Mouse (Mus musculus) ES-CJ7 (cell line): ENCODE results near the gene Amz1.

Experiments used
- DNase-seq: peaks from one replicate; pipeline ENCODE4 v3.0.0; 2011; ENCODE audit warnings: low read depth, low spot score

Amz1 gene

DNA sequence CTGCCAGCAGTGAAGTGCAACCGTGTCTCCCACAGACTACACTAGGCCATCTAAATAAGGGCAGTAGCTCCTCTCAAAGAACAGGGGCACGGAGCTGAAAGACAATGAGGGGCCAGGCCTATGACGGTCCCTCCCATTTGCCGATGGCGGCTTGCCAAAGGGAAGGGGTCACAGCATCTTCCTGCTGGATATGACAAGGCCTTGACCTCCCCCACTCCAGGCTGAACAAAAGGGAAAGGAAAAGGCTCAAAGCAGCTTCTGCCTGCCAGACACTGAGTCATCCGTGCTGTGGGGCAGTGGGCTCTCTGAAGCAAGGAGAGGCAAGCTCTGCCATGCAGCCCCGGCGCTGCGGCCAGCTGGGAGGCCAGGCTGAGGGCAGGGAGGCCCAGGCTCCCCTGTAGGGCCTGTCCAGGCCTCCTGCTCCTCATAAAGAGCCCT is 43.8 kb downstream of the Amz1 start:
- DNase-seq, result peak; percentile 68

DNA sequence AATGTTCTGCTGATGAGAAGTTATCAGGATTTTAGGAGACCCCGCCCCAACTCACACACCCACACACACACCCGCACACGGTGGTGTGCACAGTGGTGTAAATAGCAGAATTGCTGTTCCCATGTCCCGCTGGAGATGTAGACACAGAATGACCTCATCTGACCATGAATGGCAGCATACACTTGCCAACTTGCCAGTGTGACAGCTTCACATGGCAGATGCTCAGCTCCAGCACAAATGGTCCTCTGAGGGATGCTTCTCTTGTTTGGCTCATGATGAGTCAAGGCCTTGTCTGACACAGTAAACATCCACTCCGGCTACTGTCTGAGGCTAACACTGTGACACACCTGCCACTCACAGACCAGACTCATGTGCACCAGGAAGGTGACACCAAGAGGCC is 44.4 kb downstream of the Amz1 start:
- DNase-seq, result no peak

DNA sequence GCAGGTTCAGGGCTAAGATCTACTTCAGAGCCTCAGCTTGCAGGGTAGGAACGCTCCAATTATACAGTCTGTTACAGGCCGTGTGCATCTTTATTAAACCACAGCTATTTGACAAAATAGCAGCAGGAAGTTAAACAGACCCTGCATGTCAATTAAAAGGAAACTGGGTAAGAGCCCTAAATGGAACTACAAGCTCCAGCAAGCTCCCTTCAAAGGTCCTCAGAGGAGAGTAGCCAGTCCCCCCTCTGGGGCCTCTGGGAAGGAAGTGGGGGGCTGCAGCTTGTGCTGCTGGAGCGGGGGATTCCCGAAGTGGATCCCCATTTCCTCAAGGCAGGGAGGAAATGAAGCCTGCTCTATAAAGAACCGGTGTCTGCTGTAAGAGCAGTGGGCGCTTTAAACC is 47.7 kb downstream of the Amz1 start:
- no peak for DNase-seq

- no peak for DNase-seq
Measured at GRCm38 (mm10) chr5:140772158-140772557, 48.2 kb downstream of the Amz1 start.

- no peak for DNase-seq
Measured at GRCm38 (mm10) chr5:140775111-140775510, 51.2 kb downstream of the Amz1 start.

- DNase-seq, result no peak
Measured at GRCm38 (mm10) chr5:140776968-140777367, 53.0 kb downstream of the Amz1 start.

GRCm38 (mm10) chr5:140781122-140781521 is 57.2 kb downstream of the Amz1 start:
- no peak for DNase-seq

DNA sequence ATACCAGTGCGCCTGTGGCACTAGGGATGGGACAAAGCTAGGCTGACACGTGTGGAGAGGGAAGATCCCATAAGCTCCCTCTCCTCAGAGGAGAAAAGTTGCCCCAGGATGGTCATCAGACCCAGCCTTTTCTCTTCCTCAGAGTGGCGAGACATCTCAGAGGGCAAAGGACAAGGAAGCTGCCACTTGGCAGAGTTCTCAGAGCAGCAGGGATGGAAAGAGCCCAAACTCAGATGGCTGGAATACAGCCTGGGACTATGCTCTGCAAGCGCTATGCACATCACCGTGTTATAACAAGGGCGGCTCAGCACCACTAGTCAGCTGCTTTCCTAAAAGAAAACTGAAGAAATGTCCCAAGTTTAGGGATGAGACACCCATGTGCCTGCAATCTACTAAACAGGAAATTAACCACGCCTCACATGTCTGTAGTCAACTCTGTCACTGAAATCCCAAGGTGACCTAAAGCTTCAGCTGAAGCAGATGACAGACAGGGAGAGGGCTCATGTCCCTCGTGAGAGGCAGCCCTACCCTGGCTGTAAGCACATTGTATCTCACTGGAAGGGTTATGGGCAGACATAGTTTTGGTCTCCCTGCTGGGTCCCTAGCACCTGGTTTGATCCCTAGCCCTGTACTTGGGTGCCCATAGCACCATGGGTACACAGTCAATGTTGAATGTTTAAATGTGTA is 58.1 kb downstream of the Amz1 start:
- DNase-seq, result no peak

DNA sequence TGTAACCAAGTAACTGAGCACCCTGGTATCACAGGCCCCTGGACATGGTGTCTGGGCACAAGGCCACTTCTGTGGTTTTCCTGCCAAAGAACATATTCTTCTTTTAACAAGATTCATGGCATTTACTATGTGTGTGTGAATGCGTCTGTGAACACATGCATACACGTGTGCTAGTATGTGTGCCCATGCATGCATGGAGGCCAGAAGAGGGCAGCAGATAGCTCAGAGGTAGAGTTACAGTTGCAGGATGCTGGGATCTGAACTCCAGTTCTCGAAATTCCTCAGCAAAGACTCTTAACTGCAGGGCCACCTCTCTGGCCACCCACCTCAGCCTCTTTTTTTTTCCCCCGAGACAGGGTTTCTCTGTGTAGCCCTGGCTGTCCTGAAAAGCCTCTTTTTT is 59.6 kb downstream of the Amz1 start:
- DNase-seq, result no peak

DNA sequence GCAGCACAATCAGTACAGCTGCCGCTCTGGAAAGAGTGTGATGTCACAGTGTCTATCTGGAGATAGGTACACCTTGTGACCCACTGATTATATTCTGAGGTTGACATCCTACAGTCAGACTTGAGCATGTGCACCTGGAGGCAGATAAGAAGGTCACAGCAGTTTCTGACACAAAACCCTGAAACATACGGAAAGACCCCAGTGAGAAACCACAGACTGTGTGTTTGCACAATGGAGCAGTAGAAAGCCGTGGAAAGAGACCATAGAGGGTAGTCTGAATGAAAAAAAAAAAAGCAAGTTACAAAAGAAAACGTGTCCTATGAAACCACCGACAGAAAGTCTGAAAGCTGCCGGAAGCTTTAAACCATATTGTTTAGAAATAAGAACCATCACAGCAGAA is 60.4 kb downstream of the Amz1 start:
- DNase-seq, result no peak

DNA sequence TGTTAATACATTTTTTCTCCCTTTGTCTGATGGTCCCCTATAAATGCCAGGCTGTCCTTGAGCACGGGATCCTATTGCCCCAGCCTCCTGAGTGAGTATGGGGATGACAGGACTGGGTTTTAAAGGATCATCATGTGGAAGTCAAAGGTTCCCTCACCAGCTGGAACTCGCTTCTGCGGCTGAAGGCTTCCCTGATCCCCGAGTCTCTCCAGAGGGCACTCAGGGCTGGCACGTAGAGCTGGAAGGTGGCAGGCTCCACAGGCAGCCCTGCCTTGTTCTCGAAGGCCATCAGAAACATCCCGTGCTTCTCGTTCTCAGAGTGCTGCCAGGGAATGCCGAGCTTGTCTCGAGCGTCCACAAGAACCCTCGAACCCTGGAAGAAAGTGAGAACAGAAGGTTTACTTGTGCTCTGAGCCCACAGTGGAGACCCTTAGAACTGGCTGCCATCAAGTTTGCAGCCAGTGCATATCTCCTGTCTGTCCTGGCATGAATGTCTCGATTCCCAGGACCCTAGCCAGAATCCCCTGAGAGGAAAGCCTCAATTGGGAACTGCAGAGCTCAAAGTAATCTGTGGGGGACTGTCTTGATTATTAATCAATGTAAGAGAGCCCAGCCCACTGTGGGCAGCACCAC is 61.4 kb downstream of the Amz1 start:
- no peak for DNase-seq

DNA sequence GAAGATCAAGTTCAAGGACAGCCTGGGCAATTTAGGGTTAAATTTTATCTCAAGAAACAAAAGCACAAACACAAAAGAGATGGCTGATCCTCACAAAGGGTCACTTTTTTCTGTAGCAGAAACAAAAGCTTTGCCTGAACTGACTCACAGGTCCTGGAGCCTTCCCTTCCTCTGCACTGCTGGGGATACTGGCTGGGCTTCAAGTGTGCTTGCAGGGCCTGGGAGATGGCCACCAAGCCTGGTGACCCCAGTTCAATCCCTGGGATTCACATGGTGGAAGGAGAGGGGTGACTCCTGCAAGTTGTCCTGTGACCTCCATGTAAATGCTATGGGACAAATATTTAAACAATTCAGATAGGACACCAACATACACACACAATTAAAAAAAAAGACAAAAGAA is 65.6 kb downstream of the Amz1 start:
- DNase-seq, result no peak

DNA sequence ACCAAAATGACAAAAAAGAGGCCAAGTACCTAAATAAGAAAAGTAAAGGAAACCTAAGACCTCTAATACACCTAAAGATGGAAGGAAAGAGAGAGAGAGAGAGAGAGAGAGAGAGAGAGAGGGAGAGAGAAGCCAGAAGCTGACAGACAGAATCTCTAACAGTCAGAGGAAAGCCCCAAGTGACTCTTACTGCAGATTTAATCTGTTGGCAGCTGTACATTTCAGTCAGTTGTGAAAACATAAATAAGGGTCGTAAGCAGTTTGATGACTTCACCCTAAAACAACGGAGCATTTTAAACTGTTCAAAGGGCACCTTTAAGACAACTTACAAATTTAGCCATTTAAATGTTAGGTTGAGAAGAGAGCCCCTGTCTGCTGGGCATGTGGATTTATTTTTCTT is 66.5 kb downstream of the Amz1 start:
- no peak for DNase-seq

GRCm38 (mm10) chr5:140790937-140791877 is 67.3 kb downstream of the Amz1 start:
- no peak for DNase-seq

DNA sequence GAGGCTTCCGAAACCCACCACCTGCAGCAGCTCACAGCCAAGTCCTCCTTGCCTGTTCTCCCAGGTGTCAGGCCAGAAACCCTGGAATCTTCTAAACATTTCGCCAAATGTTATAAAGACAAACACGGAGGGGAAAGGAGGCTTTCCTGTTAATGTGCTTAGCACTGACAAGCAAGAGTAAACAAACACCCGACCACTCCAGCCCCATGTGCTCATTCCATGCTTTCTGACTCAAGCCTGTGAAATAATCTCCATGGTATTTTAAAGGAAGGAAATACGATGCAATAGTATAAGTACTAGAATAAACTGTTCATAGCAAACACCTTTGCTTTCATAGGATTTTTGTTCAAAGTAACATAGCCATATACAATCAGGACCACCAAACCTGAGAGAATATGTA is 68.3 kb downstream of the Amz1 start:
- DNase-seq, result no peak

DNA sequence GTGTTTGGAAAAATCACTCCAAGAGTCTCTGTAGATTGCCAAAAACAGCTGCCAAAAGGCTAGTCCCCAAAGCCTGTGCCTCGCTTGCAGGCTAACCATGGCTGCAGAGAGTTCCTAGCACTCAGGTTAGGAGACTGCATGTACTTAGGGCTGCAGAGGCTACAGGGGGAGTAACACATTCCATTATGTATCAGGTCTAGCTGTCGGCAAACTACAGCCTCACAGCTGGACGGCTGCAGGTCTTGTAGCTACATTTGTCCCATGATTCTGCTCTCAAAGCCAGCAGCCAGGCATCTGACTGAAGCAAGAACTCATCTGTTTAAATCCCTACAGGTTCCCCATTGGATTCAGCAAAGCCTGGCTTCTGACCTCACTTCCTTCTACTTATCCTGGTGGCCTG is 70.8 kb downstream of the Amz1 start:
- DNase-seq, result no peak

GRCm38 (mm10) chr5:140795176-140795575 is 71.2 kb downstream of the Amz1 start:
- DNase-seq, result no peak

DNA sequence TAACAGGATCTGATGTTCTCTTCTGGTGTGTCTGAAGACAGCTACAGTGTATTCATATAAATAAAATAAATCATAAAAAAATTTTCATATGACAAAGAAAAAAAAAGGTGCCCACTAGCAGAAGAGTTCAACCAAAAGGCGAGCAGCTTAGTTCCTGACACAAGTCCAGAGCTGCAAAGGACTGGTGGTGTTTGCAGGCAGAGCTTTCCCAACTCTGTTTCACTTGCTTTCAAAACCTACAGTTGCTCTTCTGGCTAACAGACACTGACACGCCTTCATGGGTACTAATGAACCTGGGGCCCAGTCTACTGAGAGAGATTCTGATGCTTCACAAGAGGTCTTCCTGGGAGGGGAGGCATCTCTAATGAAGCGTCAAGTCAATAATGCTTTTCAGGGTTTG is 72.1 kb downstream of the Amz1 start:
- no peak for DNase-seq

GRCm38 (mm10) chr5:140798158-140798557 is 74.2 kb downstream of the Amz1 start:
- no peak for DNase-seq

DNA sequence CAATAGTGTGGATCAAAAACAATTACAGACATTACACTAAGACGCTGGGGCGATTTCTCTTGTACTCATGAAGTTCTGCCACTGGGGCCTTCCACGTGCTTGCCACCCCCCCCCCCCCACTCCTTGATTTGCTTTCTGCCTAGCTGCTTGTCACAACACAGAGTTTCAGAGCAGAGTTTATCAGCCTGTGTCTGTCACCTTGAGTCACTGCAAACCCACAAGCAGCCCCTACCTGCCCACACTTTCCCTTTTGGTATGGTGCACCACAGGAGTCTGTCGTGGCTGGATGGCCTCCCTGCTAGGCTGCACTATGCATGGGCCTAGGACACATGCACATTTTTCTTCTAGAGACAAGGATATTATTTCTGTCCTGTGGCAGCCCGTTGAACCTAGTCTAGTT is 74.8 kb downstream of the Amz1 start:
- DNase-seq, result no peak

GRCm38 (mm10) chr5:140799190-140799589 is 75.3 kb downstream of the Amz1 start:
- no peak for DNase-seq

GRCm38 (mm10) chr5:140800288-140800923 is 76.5 kb downstream of the Amz1 start:
- no peak for DNase-seq
